Mouse (Mus musculus) MEL (cell line): ENCODE measurements at regions not wholly inside any gene's neighbourhood (a gene's known extent, or its start where the extent isn't known, plus 50 kb on each side); places are given as distances from the start of the nearest gene placed in this dataset.

Experiments used
- BHLHE40 ChIP-seq: IDR thresholded peaks from 2 replicates; pipeline ENCODE4 v1.6.1; 2012; ENCODE audit warnings: low read depth, mild to moderate bottlenecking, inconsistent platforms, low read length, improper control_type of control experiment, borderline replicate concordance
- CTCF ChIP-seq, 3 experiments: IDR thresholded peaks in 2 of 3; conservative IDR thresholded peaks in 1 of 3; 2 replicates each; pipeline ENCODE4 v1.5.1; 2011 to 2012; ENCODE audit warnings: low read length in 3 of 3, low read depth in 2 of 3, mild to moderate bottlenecking in 2 of 3, improper control_type of control experiment in 1 of 3, inconsistent platforms in 1 of 3, mixed read lengths in 1 of 3, moderate library complexity in 1 of 3; ENCODE audit not compliant: control insufficient read depth in 1 of 3, insufficient read depth in 1 of 3, poor library complexity in 1 of 3, severe bottlenecking in 1 of 3
- ELF1 ChIP-seq: IDR thresholded peaks from 2 replicates; pipeline ENCODE4 v1.6.1; 2014; ENCODE audit warnings: low read depth, mild to moderate bottlenecking, inconsistent platforms, low read length, improper control_type of control experiment, moderate library complexity
- GABPA ChIP-seq: IDR thresholded peaks from 2 replicates; pipeline ENCODE4 v1.6.1; 2012; ENCODE audit warnings: low read depth, mild to moderate bottlenecking, inconsistent platforms, low read length, improper control_type of control experiment, moderate library complexity
- MAZ ChIP-seq: IDR thresholded peaks from 2 replicates; pipeline ENCODE4 v1.6.1; 2012; ENCODE audit warnings: low read depth, mild to moderate bottlenecking, inconsistent platforms, low read length, improper control_type of control experiment
- NRF1 ChIP-seq: IDR thresholded peaks from 2 replicates; pipeline ENCODE4 v1.6.1; 2014; ENCODE audit warnings: low read depth, mild to moderate bottlenecking, inconsistent platforms, low read length, improper control_type of control experiment, moderate library complexity; ENCODE audit not compliant: poor library complexity, insufficient read depth, severe bottlenecking
- POLR2A ChIP-seq, 2 experiments: IDR thresholded peaks; 2 replicates each; pipeline ENCODE4 v1.6.1; 2011 to 2012; ENCODE audit warnings: low read length in 2 of 2, mild to moderate bottlenecking in 2 of 2, control low read depth in 1 of 2, improper control_type of control experiment in 1 of 2, low read depth in 1 of 2, moderate library complexity in 1 of 2; ENCODE audit not compliant: control insufficient read depth in 1 of 2, insufficient read depth in 1 of 2, poor library complexity in 1 of 2
- POLR2AphosphoS2 ChIP-seq: IDR thresholded peaks from 2 replicates; pipeline ENCODE4 v1.6.1; 2011; ENCODE audit warnings: low read length, improper control_type of control experiment
- RAD21 ChIP-seq: IDR thresholded peaks from 2 replicates; pipeline ENCODE4 v1.6.1; 2011; ENCODE audit warnings: mild to moderate bottlenecking, low read depth, low read length, improper control_type of control experiment
- RCOR1 ChIP-seq: IDR thresholded peaks from 2 replicates; pipeline ENCODE4 v1.6.1; 2012; ENCODE audit warnings: low read depth, mild to moderate bottlenecking, inconsistent platforms, low read length, improper control_type of control experiment
- TBP ChIP-seq: IDR thresholded peaks from 2 replicates; pipeline ENCODE4 v1.8.0; 2011; ENCODE audit warnings: low read depth, low read length, improper control_type of control experiment
- USF1 ChIP-seq: IDR thresholded peaks from 2 replicates; pipeline ENCODE4 v1.6.1; 2014; ENCODE audit warnings: low read depth, mild to moderate bottlenecking, inconsistent platforms, low read length, improper control_type of control experiment, moderate library complexity
- ZNF384 ChIP-seq: IDR thresholded peaks from 2 replicates; pipeline ENCODE4 v1.6.1; 2012; ENCODE audit warnings: low read depth, mild to moderate bottlenecking, inconsistent platforms, low read length, improper control_type of control experiment

DNA sequence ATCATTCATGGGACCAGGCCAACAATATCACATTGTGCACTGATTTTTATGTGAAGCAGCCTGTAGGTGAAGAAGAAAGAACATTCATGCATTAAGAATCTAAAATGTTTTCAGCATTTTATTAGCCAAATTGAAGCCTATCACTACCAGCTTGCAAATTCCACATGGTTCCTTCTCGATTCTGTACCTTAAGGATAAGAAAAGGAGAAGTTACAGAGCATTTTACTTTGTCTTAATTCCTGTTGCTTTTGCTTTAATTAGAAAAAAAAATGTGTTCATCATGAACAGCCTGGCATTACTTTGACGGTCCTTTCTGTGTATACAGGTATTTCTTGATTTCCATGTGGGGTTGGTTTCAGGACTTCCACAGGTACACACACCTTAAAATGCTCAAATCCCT lies 95.2 kb upstream of the Bmp2 start:
- TF ChIP-seq RCOR1: peak; percentile 89
- no peak for TF ChIP-seq CTCF (IDR thresholded peaks at IDR 0.05 in 2 of 3, conservative IDR thresholded peaks at IDR 0.05 in 1 of 3; ENCODE audit: control insufficient read depth in 1 of 3, insufficient read depth in 1 of 3, low read depth in 2 of 3, low read length in 3 of 3, poor library complexity in 1 of 3, severe bottlenecking in 1 of 3)
- TF ChIP-seq ZNF384: peak; percentile 84
- no peak for TF ChIP-seq TBP
- no peak for TF ChIP-seq NRF1
- TF ChIP-seq BHLHE40: no peak
- no peak for TF ChIP-seq MAZ
- no peak for TF ChIP-seq POLR2AphosphoS2
- TF ChIP-seq GABPA: no peak
- no peak for TF ChIP-seq USF1
- no peak for TF ChIP-seq POLR2A (IDR thresholded peaks at IDR 0.05; ENCODE audit: control insufficient read depth in 1 of 2, insufficient read depth in 1 of 2, low read depth in 1 of 2, low read length in 2 of 2, poor library complexity in 1 of 2)
- no peak for TF ChIP-seq ELF1
- TF ChIP-seq RAD21: no peak
